Mouse (Mus musculus) natural killer cell, adult 2 months (primary cell): ENCODE data around the gene Zfp760.
"Not testable (repeated sequence)": the region's sequence is repeated elsewhere in the genome, so short reads cannot be mapped to it uniquely, and the experiment has no call there.

Experiments used
- DNase-seq, 2 experiments: peaks; one replicate each; pipeline ENCODE4 v3.0.0; 2022; ENCODE audit warnings: low spot score in 2 of 2

The Zfp760 gene

GRCm38 (mm10) chr17:21707343-21707996 is at the start of gene Zfp760:
TSS of gene Zfp760 (plus strand) at chr17:21707741.
- peak; percentile 58 for DNase-seq

- not testable (repeated sequence) for DNase-seq
These were observed 28.7 kb upstream of the Zfp760 start for GRCm38 (mm10) chr17:21678826-21679225.

- peak; percentile 96 for DNase-seq
These were observed 28.1 kb upstream of the Zfp760 start for GRCm38 (mm10) chr17:21679273-21680018.

GRCm38 (mm10) chr17:21680019-21680376 is 27.5 kb upstream of the Zfp760 start:
- not testable (repeated sequence) for DNase-seq

- DNase-seq = no peak
These were observed 16.0 kb upstream of the Zfp760 start, which contains the start of gene Gm10226 for GRCm38 (mm10) chr17:21691560-21691959. TSS of gene Gm10226 (plus strand) at chr17:21691860.

GRCm38 (mm10) chr17:21693342-21693741 is 14.2 kb upstream of the Zfp760 start:
- no peak for DNase-seq

- DNase-seq = no peak
These were observed 11.5 kb upstream of the Zfp760 start for GRCm38 (mm10) chr17:21696073-21696472.

- no peak for DNase-seq
These were observed 5.0 kb upstream of the Zfp760 start for GRCm38 (mm10) chr17:21702281-21703240.

GRCm38 (mm10) chr17:21703414-21703813 is 4.1 kb upstream of the Zfp760 start:
- DNase-seq = no peak

GRCm38 (mm10) chr17:21708401-21708800 is 860 bp downstream of the Zfp760 start:
- DNase-seq = no peak

- DNase-seq = not testable (repeated sequence)
These were observed 23.0 kb downstream of the Zfp760 start, which contains the start of gene Zfp229 for GRCm38 (mm10) chr17:21730495-21730894. TSS of gene Zfp229 (plus strand) at chr17:21730795.

- DNase-seq = no peak
These were observed 25.5 kb downstream of the Zfp760 start for GRCm38 (mm10) chr17:21733049-21733448.

GRCm38 (mm10) chr17:21733529-21734031 is 26.0 kb downstream of the Zfp760 start:
- peak; percentile 31 to 37 for DNase-seq

GRCm38 (mm10) chr17:21752791-21753190 is 45.2 kb downstream of the Zfp760 start:
- DNase-seq = no peak

- no peak for DNase-seq
These were observed 46.0 kb downstream of the Zfp760 start for GRCm38 (mm10) chr17:21753342-21754208.

GRCm38 (mm10) chr17:21770336-21770735 is 62.8 kb downstream of the Zfp760 start:
- no peak for DNase-seq
